Mouse (Mus musculus) fat pad, adult 2 months (tissue): ENCODE data around the gene Il27ra.
"Not testable (repeated sequence)": the region's sequence is repeated elsewhere in the genome, so short reads cannot be mapped to it uniquely, and the experiment has no call there.

ENCODE experiments used
- DNase-seq: peaks from one replicate; pipeline ENCODE4 v3.0.0-alpha.2; 2011; ENCODE audit warnings: low read depth, low spot score; ENCODE audit errors: extremely low read depth

The Il27ra gene

GRCm38 (mm10) chr8:84023085-84023484, 19.3 kb downstream of the Il27ra start:
- DNase-seq: no peak

GRCm38 (mm10) chr8:84021569-84021968, 20.8 kb downstream of the Il27ra start:
- DNase-seq: no peak

GRCm38 (mm10) chr8:84021096-84021495, 21.3 kb downstream of the Il27ra start, which contains the start of gene Palm3:
Gene Palm3, plus strand, starts transcription at chr8:84021471.
- DNase-seq: no peak

GRCm38 (mm10) chr8:84019738-84020137, 22.7 kb downstream of the Il27ra start:
- no peak for DNase-seq

GRCm38 (mm10) chr8:84015833-84016232, 26.6 kb downstream of the Il27ra start:
- no peak for DNase-seq

- DNase-seq: no peak
Measured at GRCm38 (mm10) chr8:84012499-84013165, 29.8 kb downstream of the Il27ra start.

- no peak for DNase-seq
Measured at GRCm38 (mm10) chr8:84011705-84012498, 30.5 kb downstream of the Il27ra start, which contains the start of gene 2210011C24Rik. Gene 2210011C24Rik, minus strand, starts transcription at chr8:84012171.

GRCm38 (mm10) chr8:84010625-84011611, 31.5 kb downstream of the Il27ra start:
- no peak for DNase-seq

- no peak for DNase-seq
Measured at GRCm38 (mm10) chr8:84009876-84010275, 32.5 kb downstream of the Il27ra start.

GRCm38 (mm10) chr8:84008362-84008761, 34.0 kb downstream of the Il27ra start:
- no peak for DNase-seq

- DNase-seq: not testable (repeated sequence)
Measured at GRCm38 (mm10) chr8:84005502-84005901, 36.9 kb downstream of the Il27ra start.

GRCm38 (mm10) chr8:84004533-84005201, 37.7 kb downstream of the Il27ra start:
- no peak for DNase-seq

- DNase-seq: no peak
Measured at GRCm38 (mm10) chr8:84003612-84004246, 38.7 kb downstream of the Il27ra start.

GRCm38 (mm10) chr8:84002957-84003611, 39.3 kb downstream of the Il27ra start:
- no peak for DNase-seq

GRCm38 (mm10) chr8:84001281-84002000, 40.9 kb downstream of the Il27ra start, which contains the start of gene 1700067K01Rik:
Gene 1700067K01Rik, plus strand, starts transcription at chr8:84001502.
- DNase-seq: no peak

GRCm38 (mm10) chr8:83999825-84000224, 42.6 kb downstream of the Il27ra start:
- DNase-seq: no peak

GRCm38 (mm10) chr8:83999057-83999705, 43.2 kb downstream of the Il27ra start:
- no peak for DNase-seq
